Mouse (Mus musculus) forebrain, embryonic 10.5 days (tissue): Measurements from ENCODE around the gene Acer3. TPM values are rescaled to one million over a fixed set of nuclear protein-coding genes. Genes with fewer than 3 reads are reported as not detected.

ENCODE experiments used
- DNase-seq: peaks from one replicate; pipeline ENCODE4 v3.0.0-alpha.2; 2017; ENCODE audit warnings: low spot score; ENCODE audit errors: extremely low spot score
- H3K27ac ChIP-seq: fragments of 300-500 bp; sonication (generic); 2 replicates; pipeline ENCODE4 v1.5.1; 2016; ENCODE audit warnings: mild to moderate bottlenecking
- H3K27me3 ChIP-seq: fragments of 300-500 bp; sonication (generic); 2 replicates; pipeline ENCODE4 v1.6.1; 2016; ENCODE audit warnings: mild to moderate bottlenecking; ENCODE audit not compliant: poor library complexity, severe bottlenecking
- H3K36me3 ChIP-seq: fragments of 300-500 bp; sonication (generic); replicated peaks from 2 replicates; pipeline ENCODE4 v1.6.1; 2016; ENCODE audit warnings: mild to moderate bottlenecking, moderate library complexity
- H3K4me1 ChIP-seq: fragments of 300-500 bp; sonication (generic); 2 replicates; pipeline ENCODE4 v1.6.1; 2016
- H3K4me3 ChIP-seq: fragments of 300-500 bp; sonication (generic); 2 replicates; pipeline ENCODE4 v1.5.1; 2016; ENCODE audit warnings: mild to moderate bottlenecking, moderate library complexity
- H3K9me3 ChIP-seq: fragments of 300-500 bp; sonication (generic); 2 replicates; pipeline ENCODE4 v1.6.1; 2016; ENCODE audit warnings: mild to moderate bottlenecking, moderate library complexity
- WGBS: fragments of 180-500 bp; shearing (Covaris S2); methylation state at CpG from one replicate; pipeline ENCODE4 v1.1.7; 2016; 5-methylcytosine and 5-hydroxymethylcytosine counted together
- polyA plus RNA-seq: library from polyadenylated mRNA; unstranded; fragments of >200 nt; fragmentation: Nextera tagmentation; extraction: Ambion mirVana; gene quantifications from 2 replicates; pipeline ENCODE4 v1.2.1, GENCODE M21; 2016

Acer3 gene
- polyA plus RNA-seq, 1 experiment from 2014 or later = 22.4 TPM

DNA sequence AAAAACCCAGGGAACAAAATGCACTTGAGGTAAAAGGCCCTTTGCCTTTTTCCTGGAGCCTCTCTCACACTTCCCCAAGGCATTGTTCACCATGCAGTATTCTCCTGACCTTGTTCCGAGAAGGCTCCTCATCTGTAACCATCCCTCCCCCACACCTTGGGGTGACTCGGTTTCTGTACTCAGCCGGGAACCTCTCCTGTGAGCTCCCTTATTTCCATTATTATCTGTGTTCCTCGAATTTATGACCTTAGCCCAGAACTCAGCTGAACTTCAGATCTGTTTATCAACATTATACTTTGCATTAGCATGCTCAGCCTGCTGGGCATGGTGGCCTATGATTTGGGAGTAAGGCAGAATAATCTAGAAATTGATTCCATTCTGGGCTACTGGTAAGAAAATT, 118.1 kb downstream of the Acer3 start:
- Histone ChIP-seq H3K4me1 (no peaks in the 10 kb centered on the region), H3K27me3 (no peaks in the 10 kb centered on the region), H3K27ac (no peak overlapping the region), H3K9me3 (no peaks in the 10 kb centered on the region), H3K36me3 (no peaks in the 10 kb centered on the region), H3K4me3 (no peak overlapping the region)
- no peak for DNase-seq
- 88% methylated on average over 4 of the region's 4 CpGs for WGBS

DNA sequence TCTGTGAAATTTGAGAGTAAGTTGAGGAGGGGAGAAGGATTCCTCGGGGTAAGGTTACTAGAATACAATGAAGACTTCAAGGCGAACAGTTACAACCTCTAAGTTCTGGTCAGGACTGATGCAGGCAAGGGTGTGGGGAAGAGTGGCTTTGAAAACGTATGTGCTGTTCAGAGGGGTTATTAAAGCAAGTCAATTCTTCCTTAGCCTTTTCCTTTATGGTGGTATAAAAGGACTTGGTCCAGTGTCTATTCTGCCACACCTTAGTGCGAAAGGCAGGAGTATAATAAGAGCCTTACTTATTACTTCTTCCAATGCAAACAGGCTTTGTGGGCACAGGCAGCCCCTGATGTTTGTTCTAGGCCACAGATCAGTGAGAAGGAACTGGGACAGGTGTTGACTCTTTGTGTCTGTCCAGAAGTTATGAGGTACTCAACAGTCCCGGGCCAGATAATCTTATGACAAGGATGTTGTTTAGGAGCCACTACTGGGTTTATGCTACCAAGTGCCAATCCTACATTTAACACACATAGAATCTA, 119.4 kb downstream of the Acer3 start:
- Histone ChIP-seq H3K27ac (no peak overlapping the region), H3K9me3 (no peaks in the 10 kb centered on the region), H3K4me3 (no peak overlapping the region), H3K36me3 (no peaks in the 10 kb centered on the region), H3K27me3 (peaks cover 5% of the 10 kb centered on the region), H3K4me1 (no peaks in the 10 kb centered on the region)
- 84% methylated on average over 5 of the region's 5 CpGs for WGBS
- DNase-seq = no peak

DNA sequence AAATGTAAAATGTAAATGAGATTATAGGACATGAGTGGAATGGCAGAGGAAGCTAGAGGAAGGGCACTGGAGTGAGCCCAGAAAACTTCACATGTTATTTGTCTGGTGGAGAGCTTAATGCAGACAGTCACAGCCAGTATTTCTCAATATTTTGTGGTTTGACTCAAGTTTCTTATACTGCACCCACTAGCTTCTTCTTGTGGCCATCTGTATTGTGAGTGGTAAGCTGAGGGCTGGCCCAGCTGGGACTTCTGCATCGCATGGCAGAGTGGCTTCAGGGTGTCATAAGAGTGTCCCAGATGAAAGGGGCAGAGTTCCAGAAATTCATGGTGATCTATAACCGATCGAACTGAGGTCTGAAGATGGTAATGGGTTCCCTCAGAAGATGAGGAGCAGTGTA, 120.6 kb downstream of the Acer3 start:
- no peaks in the 10 kb centered on the region for H3K9me3 ChIP-seq
- no peak for DNase-seq
- H3K27ac ChIP-seq = no peak overlapping the region
- no peak overlapping the region for H3K4me3 ChIP-seq
- H3K27me3 ChIP-seq = peaks cover 17% of the 10 kb centered on the region
- WGBS = 90% methylated on average over 3 of the region's 3 CpGs
- no peaks in the 10 kb centered on the region for H3K4me1 ChIP-seq
- H3K36me3 ChIP-seq = no peaks in the 10 kb centered on the region

DNA sequence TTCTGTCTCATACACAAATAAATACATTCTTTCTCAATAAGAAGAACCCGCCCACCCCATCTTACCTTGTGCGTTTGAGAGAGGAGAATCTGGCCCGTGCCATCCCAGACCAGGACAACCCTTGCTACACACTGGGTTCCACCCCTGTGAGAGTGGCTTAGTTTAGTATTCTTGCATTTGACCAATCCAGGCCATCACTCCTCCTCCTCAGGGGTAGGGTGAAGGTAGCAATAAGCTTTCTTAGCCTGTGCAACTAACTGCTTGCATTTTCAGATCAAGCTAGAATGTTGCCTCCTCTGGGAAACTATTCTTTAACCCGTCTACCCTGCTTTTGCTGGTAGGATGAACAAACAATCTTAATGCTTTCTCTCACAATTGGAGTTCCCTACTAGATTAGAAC, 121.6 kb downstream of the Acer3 start, which contains the start of gene B3gnt6:
TSS of gene B3gnt6 (minus strand) at position 101 of the 400 bp plus-strand sequence.
- Histone ChIP-seq H3K4me1 (peaks cover 2% of the 10 kb centered on the region), H3K27me3 (peaks cover 27% of the 10 kb centered on the region), H3K9me3 (no peaks in the 10 kb centered on the region), H3K36me3 (no peaks in the 10 kb centered on the region), H3K4me3 (no peak within 1 kb of the TSS), H3K27ac (no peak within 1 kb of the TSS)
- WGBS = 96% methylated on average over 4 of the region's 4 CpGs
- DNase-seq = no peak

DNA sequence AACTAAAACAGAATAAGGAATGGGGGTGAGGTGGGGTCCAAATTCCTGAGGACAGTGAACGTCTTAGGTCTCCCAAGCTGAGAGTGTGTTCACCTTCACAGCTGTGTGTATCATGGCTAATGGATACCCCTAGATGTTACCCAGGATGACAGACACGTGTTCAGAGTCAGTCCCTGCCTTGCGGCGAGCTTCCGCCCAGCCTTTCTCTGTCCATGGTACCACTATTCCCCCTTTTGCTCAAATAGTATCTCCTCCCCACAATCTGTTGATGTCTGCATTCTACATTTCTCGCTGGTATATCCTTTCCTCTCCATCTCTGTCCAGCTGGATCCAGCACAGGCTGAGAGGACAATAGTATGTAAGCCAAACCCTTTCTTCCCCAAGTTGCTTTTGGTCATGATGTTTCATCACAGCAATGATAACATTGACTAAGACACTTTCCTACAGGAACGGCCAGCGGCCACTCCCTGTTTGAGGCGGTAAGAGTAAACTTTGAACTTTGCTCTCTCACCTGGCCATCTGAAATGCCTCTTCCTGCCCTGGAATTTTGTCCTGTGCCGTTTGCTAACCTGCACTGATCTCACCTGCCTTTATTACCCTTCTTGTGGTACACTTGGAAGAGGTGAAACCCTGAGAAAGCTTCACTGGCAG, 125.7 kb downstream of the Acer3 start:
- H3K9me3 ChIP-seq = no peaks in the 10 kb centered on the region
- peaks cover 67% of the 10 kb centered on the region for H3K27me3 ChIP-seq
- 46% methylated on average over 10 of the region's 10 CpGs for WGBS
- peaks cover 17% of the 10 kb centered on the region for H3K4me1 ChIP-seq
- no peak for DNase-seq
- no peak overlapping the region for H3K4me3 ChIP-seq
- no peaks in the 10 kb centered on the region for H3K36me3 ChIP-seq
- no peak overlapping the region for H3K27ac ChIP-seq

DNA sequence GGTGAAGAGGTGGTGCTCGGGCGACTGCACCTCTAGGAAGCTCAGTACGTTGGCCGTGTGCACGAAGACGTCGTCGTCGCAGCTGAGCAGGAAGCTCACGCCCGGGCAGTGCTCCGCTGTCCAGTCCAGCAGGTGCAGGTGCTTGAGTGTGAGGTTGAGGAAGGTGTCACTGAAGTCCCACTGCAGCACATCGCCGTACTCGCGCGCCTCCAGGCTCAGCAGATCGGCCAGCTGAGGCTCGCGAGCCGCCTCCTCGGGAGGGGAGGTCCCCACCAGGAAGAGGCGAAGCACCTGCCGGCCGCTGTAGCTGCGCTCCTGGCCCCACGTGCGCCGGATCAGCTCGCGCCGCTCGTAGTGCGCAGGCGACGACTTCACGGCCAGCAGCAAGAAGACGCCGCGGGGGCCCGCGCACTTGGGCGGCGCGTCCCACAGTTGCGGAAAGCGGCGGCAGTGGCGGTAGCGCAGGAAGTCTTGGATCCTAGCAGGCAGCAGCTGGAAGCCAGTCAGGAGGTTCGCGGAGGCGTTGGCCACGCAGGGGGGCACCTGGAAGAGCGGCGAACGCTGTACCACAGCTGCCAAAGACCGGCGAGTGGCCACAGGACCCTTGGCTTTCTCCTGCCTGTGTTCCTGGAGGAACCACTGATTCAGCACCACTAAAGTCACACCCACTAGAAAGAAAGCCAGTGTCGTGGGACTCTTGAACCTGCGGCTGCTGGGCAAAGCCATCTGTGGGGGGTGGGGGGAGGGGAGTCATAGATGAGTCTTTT, 126.8 kb downstream of the Acer3 start:
- no peaks in the 10 kb centered on the region for H3K9me3 ChIP-seq
- H3K36me3 ChIP-seq = no peaks in the 10 kb centered on the region
- H3K27ac ChIP-seq = 0 out of 2 replicates have a peak overlapping the region, but pooled peaks have one; percentile 30
- H3K4me3 ChIP-seq = peak overlapping the region; percentile 53
- H3K27me3 ChIP-seq = peaks cover 78% of the 10 kb centered on the region
- no peak for DNase-seq
- WGBS = 3% methylated on average over 61 of the region's 61 CpGs
- peaks cover 23% of the 10 kb centered on the region for H3K4me1 ChIP-seq

DNA sequence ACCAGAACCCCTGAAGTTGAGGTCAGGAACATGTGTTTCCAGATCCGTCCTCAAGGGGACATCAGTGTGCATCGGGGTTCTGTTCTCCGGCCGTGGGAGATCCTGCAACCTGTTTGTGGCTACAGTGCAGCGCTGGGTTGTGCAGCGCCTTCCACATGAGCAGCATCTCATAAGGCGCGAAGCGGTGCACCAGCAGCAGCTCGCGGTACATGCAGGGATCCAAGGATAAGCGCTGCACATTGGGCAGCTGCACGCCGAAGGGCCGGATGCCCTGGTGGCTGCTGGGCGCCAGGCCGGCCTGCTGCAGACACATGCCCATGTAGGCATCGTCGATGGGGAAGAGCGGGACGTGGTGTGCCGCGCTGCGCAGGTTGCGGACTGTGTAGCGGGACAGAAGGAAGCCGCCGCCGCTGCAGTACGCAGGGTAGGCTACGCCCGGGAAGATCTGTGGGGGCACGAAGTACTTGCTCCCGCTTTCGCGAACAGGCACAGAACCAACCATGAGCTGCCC, 127.4 kb downstream of the Acer3 start:
- peak overlapping the region; percentile 53 for H3K4me3 ChIP-seq
- peaks cover 84% of the 10 kb centered on the region for H3K27me3 ChIP-seq
- no peak overlapping the region for H3K27ac ChIP-seq
- no peaks in the 10 kb centered on the region for H3K9me3 ChIP-seq
- WGBS = 6% methylated on average over 36 of the region's 36 CpGs
- no peaks in the 10 kb centered on the region for H3K36me3 ChIP-seq
- H3K4me1 ChIP-seq = peaks cover 23% of the 10 kb centered on the region
- no peak for DNase-seq

DNA sequence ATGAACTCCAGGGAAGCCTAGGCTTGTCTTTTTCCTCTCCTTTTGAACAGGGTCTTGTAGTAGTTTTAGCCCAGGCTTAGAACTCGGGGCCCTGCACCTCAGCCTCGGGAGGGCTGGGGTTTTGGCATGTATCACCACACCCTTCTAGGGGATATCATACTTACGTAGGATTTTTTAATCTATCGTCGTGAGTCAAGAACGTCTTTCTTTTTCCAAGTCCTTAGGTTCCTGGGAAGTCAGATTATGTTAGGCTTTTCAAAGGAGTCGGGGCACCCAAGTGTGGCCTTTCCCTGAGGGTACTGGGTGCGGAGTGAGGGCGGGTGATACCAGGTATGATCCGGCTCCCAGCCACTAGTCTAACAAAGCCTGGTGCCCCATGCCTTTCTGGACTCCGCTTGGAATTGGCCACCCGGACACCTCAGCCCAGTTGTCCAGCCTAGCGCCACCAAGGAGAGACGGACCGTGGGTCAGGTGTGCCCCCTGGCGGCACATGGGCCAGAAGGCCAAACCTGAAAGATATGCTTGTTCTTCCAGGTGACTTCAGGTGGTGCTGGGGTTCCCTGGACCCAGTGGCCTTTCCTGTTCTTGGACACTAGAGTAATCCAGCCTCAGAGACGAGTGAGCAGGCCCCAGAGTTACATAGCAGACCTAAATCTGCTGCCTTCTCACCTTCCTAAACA, 129.3 kb downstream of the Acer3 start:
- H3K27me3 ChIP-seq = peaks cover 88% of the 10 kb centered on the region
- H3K36me3 ChIP-seq = no peaks in the 10 kb centered on the region
- H3K27ac ChIP-seq = no peak overlapping the region
- H3K4me3 ChIP-seq = no peak overlapping the region
- peak; percentile 12 for DNase-seq
- H3K9me3 ChIP-seq = no peaks in the 10 kb centered on the region
- peaks cover 31% of the 10 kb centered on the region for H3K4me1 ChIP-seq
- 67% methylated on average over 17 of the region's 17 CpGs for WGBS

DNA sequence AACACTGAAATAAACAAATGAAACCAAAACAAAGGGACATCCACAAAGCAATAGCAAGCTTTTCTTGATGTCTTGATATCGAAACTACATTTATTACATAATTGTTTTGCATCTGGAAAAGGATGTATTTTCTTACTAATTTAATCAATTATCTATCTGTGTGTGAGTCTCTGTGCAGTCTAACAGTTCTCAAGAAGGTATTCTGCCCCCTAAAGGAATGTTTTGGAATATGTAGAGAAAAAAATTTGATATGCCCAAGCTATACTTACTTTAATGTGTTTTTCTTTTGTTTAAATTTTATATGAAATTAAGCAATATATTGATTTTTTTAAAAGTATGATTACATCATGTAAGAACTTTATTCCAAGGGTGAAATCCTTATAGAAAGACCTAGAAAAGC, 130.4 kb downstream of the Acer3 start:
- Histone ChIP-seq H3K4me1 (peaks cover 42% of the 10 kb centered on the region), H3K36me3 (no peaks in the 10 kb centered on the region), H3K27ac (no peak overlapping the region), H3K9me3 (no peaks in the 10 kb centered on the region), H3K4me3 (no peak overlapping the region), H3K27me3 (peaks cover 83% of the 10 kb centered on the region)
- 88% methylated on average over 1 of the region's 1 CpGs for WGBS
- no peak for DNase-seq

DNA sequence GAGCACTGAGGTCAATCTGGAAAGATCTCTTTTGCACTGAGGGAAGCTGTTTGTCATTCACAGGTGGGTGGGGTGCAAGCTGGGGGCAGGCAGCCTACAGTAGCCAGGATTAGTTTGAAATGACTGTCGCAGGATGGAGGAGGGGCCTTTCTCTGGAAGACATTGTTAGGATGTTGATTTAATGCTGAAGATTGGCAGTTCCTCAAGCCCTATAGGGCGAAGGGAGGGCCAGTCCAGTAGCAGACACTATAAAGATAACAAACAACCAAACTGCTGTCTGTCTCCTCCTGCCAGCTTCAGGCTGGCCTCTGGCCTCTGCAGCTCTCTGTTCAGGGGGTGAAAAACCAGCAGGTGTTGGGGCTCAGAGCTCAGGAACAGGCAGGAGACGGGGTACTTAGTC, 131.3 kb downstream of the Acer3 start:
- Histone ChIP-seq H3K4me3 (no peak overlapping the region), H3K4me1 (peaks cover 49% of the 10 kb centered on the region), H3K27me3 (peaks cover 83% of the 10 kb centered on the region), H3K9me3 (no peaks in the 10 kb centered on the region), H3K36me3 (no peaks in the 10 kb centered on the region), H3K27ac (no peak overlapping the region)
- DNase-seq = no peak
- WGBS = 59% methylated on average over 3 of the region's 3 CpGs

DNA sequence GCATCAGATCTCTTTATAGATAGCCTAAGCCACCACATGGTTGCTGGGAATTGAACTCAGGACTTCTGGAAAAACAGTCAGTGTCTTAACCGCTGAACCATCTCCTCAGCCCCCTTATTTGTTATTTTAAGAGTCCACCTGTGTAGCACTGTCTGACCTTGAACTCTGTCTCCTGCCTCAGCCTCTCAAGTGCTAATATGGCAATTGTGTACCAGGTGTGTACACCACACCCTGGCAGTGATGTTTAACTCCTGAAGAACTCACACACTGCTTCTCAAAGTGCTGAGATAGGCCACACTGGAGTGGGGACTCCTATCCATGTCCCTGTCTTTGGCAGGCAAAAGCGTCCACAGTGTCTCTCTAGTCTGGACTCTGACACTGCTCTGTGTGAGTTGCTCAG, 132.3 kb downstream of the Acer3 start:
- no peaks in the 10 kb centered on the region for H3K36me3 ChIP-seq
- H3K9me3 ChIP-seq = no peaks in the 10 kb centered on the region
- H3K27ac ChIP-seq = no peak overlapping the region
- no peak for DNase-seq
- H3K4me3 ChIP-seq = no peak overlapping the region
- H3K27me3 ChIP-seq = peaks cover 83% of the 10 kb centered on the region
- WGBS = 93% methylated on average over 2 of the region's 2 CpGs
- peaks cover 39% of the 10 kb centered on the region for H3K4me1 ChIP-seq

DNA sequence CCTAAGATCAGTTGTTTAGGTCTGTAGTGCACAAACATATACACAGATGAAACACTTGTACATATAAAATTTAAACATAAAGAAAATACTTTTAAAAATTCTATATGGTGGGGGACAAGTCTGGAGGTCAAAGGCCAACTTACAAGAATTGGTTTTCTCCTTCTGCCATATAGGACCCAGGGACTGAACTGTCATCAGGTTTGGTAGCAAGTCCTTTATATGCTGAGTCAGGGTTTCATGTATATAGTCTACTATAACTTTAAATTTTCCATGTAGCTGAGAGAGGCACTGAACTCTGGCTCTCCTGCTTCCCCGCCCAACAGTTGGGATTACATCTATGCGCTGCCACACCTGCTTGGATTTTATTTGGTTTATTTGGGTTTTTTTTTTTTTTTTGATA, 132.8 kb downstream of the Acer3 start:
- no peak overlapping the region for H3K27ac ChIP-seq
- no peak overlapping the region for H3K4me3 ChIP-seq
- no peak for DNase-seq
- H3K36me3 ChIP-seq = no peaks in the 10 kb centered on the region
- H3K27me3 ChIP-seq = peaks cover 83% of the 10 kb centered on the region
- H3K9me3 ChIP-seq = no peaks in the 10 kb centered on the region
- WGBS = 94% methylated on average over 2 of the region's 2 CpGs
- peaks cover 35% of the 10 kb centered on the region for H3K4me1 ChIP-seq
